Mouse (Mus musculus): ENCODE data around the gene Ferd3l. TPM values are rescaled to one million over a fixed set of nuclear protein-coding genes. Genes with fewer than 3 reads are reported as not detected.

Ferd3l gene
- 0.32 TPM in 1 of 2 replicates, not detected in the other for polyA plus RNA-seq (2014; fragmentation: Nextera tagmentation; extraction: Ambion mirVana)

DNA sequence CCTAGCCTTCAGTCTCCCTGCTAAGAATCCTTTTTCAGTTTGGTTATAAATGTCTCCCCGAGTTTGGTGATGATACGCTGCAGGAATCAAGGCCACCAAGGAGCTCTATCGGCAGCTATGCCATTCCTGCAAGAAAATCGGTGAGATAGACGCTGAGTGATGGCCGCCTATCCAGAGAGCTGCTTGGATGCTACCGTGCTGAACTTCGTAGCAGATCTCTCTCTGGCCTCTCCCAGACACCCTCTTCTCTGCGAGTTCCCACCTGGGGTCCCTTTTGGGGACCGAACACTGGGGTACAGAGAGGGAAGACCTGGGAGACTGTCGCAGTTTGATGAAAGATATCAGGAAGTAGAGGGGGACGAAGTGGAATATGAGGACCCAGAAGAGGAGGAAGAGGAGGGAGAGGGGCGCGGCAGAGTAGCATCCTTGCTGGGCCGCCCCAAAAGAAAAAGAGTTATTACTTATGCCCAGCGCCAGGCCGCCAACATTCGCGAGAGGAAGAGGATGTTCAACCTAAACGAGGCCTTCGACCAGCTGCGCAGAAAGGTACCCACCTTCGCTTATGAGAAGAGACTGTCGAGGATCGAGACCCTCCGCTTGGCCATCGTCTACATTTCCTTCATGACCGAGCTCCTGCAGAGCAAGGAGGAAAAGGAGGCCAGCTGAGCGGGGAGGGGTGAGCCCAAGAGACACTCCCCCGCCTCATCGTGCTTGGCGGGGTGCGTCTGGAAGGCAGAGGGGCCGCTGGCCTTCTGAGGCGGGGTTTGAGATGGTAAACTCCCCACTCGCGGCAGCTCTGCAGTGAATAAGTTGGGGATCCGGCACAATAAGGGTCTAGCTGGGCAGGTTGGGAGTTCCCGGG is at the start of gene Ferd3l:
Gene Ferd3l (plus strand): TSS at position 95 of the 862 bp plus-strand sequence.
- WGBS, result under 1% methylated on average over 39 of the region's 39 CpGs
- Histone ChIP-seq H3K4me1 (replicated peaks; ENCODE audit: control insufficient read depth, insufficient read depth, low read length) (peaks cover 11% of the 10 kb centered on the region; the same call in 1 of the 2 replicates), H3K4me2 (ENCODE audit: low read depth, low read length, severe bottlenecking) (peak within 1 kb of the TSS; percentile 55), H3K27ac (ENCODE audit: low read depth, low read length) (no peak within 1 kb of the TSS), H3K9ac (ENCODE audit: low read length) (no peak within 1 kb of the TSS; the same call in 1 of the 2 replicates), H3K36me3 (ENCODE audit: control insufficient read depth, insufficient read depth, low read length) (no peaks in the 10 kb centered on the region), H3K27me3 (ENCODE audit: control insufficient read depth, insufficient read depth, low read length) (peaks cover 23% of the 10 kb centered on the region), H3K4me3 (ENCODE audit: low read depth, low read length) (peak within 1 kb of the TSS; percentile 21), H3K9me3 (ENCODE audit: control insufficient read depth, low read length) (no peaks in the 10 kb centered on the region)
- peak; percentile 55 for DNase-seq (ENCODE audit: low spot score)
- ATAC-seq (replicated peaks; ENCODE audit: low FRiP score), result 0 out of 2 replicates have a peak, but pooled peaks have one; percentile 21

GRCm38 (mm10) chr12:33893956-33894355 is 34.3 kb upstream of the Ferd3l start:
- DNase-seq (ENCODE audit: low spot score) (no peak), ATAC-seq (replicated peaks; ENCODE audit: low FRiP score) (no peak)
- H3K27me3 ChIP-seq (ENCODE audit: control insufficient read depth, insufficient read depth, low read length), result no peaks in the 10 kb centered on the region
- no peak overlapping the region for H3K27ac ChIP-seq (ENCODE audit: low read depth, low read length)
- H3K9ac ChIP-seq (ENCODE audit: low read length), result no peak overlapping the region
- no peak overlapping the region for H3K4me3 ChIP-seq (ENCODE audit: low read depth, low read length)
- no peak overlapping the region for H3K4me2 ChIP-seq (ENCODE audit: low read depth, low read length, severe bottlenecking)
- 83% methylated on average over 2 of the region's 2 CpGs for WGBS
- H3K4me1 ChIP-seq (replicated peaks; ENCODE audit: control insufficient read depth, insufficient read depth, low read length), result no peaks in the 10 kb centered on the region
- no peaks in the 10 kb centered on the region for H3K36me3 ChIP-seq (ENCODE audit: control insufficient read depth, insufficient read depth, low read length)
- H3K9me3 ChIP-seq (ENCODE audit: control insufficient read depth, low read length), result no peaks in the 10 kb centered on the region

GRCm38 (mm10) chr12:33894621-33895020 is 33.6 kb upstream of the Ferd3l start:
- H3K27me3 ChIP-seq (ENCODE audit: control insufficient read depth, insufficient read depth, low read length), result no peaks in the 10 kb centered on the region
- 74% methylated on average over 1 of the region's 1 CpGs for WGBS
- H3K4me3 ChIP-seq (ENCODE audit: low read depth, low read length), result no peak overlapping the region
- no peaks in the 10 kb centered on the region for H3K36me3 ChIP-seq (ENCODE audit: control insufficient read depth, insufficient read depth, low read length)
- no peak overlapping the region for H3K9ac ChIP-seq (ENCODE audit: low read length)
- ATAC-seq (replicated peaks; ENCODE audit: low FRiP score), result no peak
- no peak for DNase-seq (ENCODE audit: low spot score)
- no peaks in the 10 kb centered on the region for H3K9me3 ChIP-seq (ENCODE audit: control insufficient read depth, low read length)
- no peaks in the 10 kb centered on the region for H3K4me1 ChIP-seq (replicated peaks; ENCODE audit: control insufficient read depth, insufficient read depth, low read length)
- no peak overlapping the region for H3K4me2 ChIP-seq (ENCODE audit: low read depth, low read length, severe bottlenecking)
- no peak overlapping the region for H3K27ac ChIP-seq (ENCODE audit: low read depth, low read length)

GRCm38 (mm10) chr12:33926751-33927150 is 1.5 kb upstream of the Ferd3l start:
- Histone ChIP-seq H3K9me3 (ENCODE audit: control insufficient read depth, low read length) (no peaks in the 10 kb centered on the region), H3K27me3 (ENCODE audit: control insufficient read depth, insufficient read depth, low read length) (peaks cover 23% of the 10 kb centered on the region), H3K36me3 (ENCODE audit: control insufficient read depth, insufficient read depth, low read length) (no peaks in the 10 kb centered on the region), H3K4me2 (ENCODE audit: low read depth, low read length, severe bottlenecking) (no peak overlapping the region), H3K9ac (ENCODE audit: low read length) (no peak overlapping the region), H3K27ac (ENCODE audit: low read depth, low read length) (no peak overlapping the region), H3K4me1 (replicated peaks; ENCODE audit: control insufficient read depth, insufficient read depth, low read length) (peaks cover 11% of the 10 kb centered on the region; the same call in 1 of the 2 replicates), H3K4me3 (ENCODE audit: low read depth, low read length) (no peak overlapping the region)
- 5% methylated on average over 3 of the region's 3 CpGs for WGBS
- ATAC-seq (replicated peaks; ENCODE audit: low FRiP score) (no peak), DNase-seq (ENCODE audit: low spot score) (no peak)

DNA sequence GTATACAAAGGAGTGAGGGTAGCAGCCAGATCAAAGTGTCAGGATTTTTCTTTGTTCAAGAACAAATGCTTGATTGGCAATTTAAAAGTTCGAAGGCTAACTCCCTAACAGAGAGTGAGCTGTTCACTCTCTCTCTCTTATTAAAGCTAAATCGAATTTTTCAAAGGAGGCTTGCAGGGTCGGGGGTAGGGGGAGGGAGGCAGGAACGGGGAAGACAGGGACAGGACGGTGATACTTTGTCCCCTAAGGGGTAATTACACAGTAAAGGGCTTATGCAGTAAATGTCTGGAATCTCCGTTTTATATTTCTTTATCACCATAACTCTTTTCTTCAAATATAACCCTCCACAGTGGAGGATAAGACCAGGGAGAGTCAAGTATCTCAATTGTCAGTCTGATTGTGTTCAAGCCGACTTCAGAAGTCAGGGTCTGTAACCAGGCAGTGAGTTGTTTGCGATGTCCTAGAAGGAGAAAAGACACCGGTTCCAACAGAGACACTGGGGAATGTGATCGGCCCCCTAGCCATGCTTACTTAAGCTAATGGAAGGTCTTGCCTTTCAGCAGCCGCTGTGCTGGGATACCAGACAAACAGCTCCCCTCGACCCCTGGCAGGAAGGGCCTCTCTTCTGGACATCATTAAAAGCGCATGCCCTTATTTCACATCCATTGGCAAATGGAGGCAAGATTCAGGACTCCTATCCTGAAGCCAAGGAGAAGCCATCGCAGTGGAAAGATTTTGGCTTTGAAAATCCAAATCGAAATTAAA is 709 bp upstream of the Ferd3l start:
- 1% methylated on average over 15 of the region's 15 CpGs for WGBS
- DNase-seq (ENCODE audit: low spot score) (peak; percentile 61), ATAC-seq (replicated peaks; ENCODE audit: low FRiP score) (0 out of 2 replicates have a peak, but pooled peaks have one; percentile 46)
- H3K27me3 ChIP-seq (ENCODE audit: control insufficient read depth, insufficient read depth, low read length), result peaks cover 23% of the 10 kb centered on the region
- H3K4me1 ChIP-seq (replicated peaks; ENCODE audit: control insufficient read depth, insufficient read depth, low read length), result peaks cover 11% of the 10 kb centered on the region; the same call in 1 of the 2 replicates
- H3K9me3 ChIP-seq (ENCODE audit: control insufficient read depth, low read length), result no peaks in the 10 kb centered on the region
- peak overlapping the region; percentile 55 for H3K4me2 ChIP-seq (ENCODE audit: low read depth, low read length, severe bottlenecking)
- H3K27ac ChIP-seq (ENCODE audit: low read depth, low read length), result no peak overlapping the region
- no peak overlapping the region; the same call in 1 of the 2 replicates for H3K4me3 ChIP-seq (ENCODE audit: low read depth, low read length)
- H3K9ac ChIP-seq (ENCODE audit: low read length), result no peak overlapping the region
- no peaks in the 10 kb centered on the region for H3K36me3 ChIP-seq (ENCODE audit: control insufficient read depth, insufficient read depth, low read length)

DNA sequence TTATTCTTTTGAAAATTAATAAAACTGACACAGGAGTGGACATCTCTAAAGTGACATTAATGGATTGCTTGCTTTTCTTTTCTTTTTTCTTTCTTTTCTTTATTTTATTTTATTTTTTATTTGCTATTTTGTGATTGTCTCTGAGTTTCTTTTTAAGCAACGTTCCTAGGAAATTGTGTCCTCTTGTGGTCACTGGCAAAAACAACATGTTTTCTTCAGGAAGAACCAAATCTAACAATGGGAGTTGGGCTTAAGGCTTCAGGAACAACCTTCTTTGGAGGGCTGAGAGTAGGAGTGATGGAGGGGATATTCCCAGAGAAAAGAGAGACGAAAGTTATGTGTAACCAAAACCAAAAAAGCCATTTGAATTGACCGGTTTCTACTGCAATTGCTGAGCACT is 24.6 kb downstream of the Ferd3l start:
- Histone ChIP-seq H3K4me3 (ENCODE audit: low read depth, low read length) (no peak overlapping the region), H3K36me3 (ENCODE audit: control insufficient read depth, insufficient read depth, low read length) (no peaks in the 10 kb centered on the region), H3K9me3 (ENCODE audit: control insufficient read depth, low read length) (no peaks in the 10 kb centered on the region), H3K9ac (ENCODE audit: low read length) (no peak overlapping the region), H3K27ac (ENCODE audit: low read depth, low read length) (no peak overlapping the region), H3K4me2 (ENCODE audit: low read depth, low read length, severe bottlenecking) (no peak overlapping the region), H3K27me3 (ENCODE audit: control insufficient read depth, insufficient read depth, low read length) (peaks cover 43% of the 10 kb centered on the region), H3K4me1 (replicated peaks; ENCODE audit: control insufficient read depth, insufficient read depth, low read length) (peaks cover 3% of the 10 kb centered on the region; the same call in 1 of the 2 replicates)
- ATAC-seq (replicated peaks; ENCODE audit: low FRiP score) (no peak), DNase-seq (ENCODE audit: low spot score) (no peak)
- 4% methylated on average over 3 of the region's 3 CpGs for WGBS

DNA sequence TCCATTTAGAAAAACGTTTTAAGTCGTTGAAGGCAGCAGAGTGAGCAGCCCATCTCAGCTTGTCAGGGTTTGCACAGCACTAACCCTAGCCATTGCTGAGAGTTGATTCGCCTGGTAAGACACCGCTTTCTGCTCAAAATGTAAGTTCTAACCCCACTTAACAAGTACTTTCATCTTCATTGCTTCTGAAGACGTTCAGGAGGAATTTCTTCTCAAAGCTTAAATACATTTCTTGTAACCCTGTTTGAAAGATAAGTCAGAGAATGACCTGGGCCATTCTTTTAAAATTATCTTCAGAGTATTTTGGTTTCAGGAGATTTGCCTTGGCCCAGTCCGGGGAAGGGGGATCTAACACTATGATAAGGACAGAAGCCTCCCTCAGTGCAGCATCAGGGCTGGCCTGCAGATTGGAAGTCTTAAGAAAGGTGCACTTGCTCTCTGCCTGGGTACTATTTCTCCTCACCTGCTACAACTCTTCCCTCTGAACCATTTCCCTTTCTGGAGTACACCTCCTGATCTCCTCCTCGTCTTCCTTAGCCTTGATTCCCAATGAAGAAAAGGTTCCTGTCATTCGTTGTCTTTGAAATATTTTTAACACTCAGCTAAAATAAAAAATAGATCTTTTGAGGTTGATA is 26.8 kb downstream of the Ferd3l start:
- no peak overlapping the region for H3K4me2 ChIP-seq (ENCODE audit: low read depth, low read length, severe bottlenecking)
- H3K9me3 ChIP-seq (ENCODE audit: control insufficient read depth, low read length), result no peaks in the 10 kb centered on the region
- WGBS, result 7% methylated on average over 8 of the region's 8 CpGs
- H3K27ac ChIP-seq (ENCODE audit: low read depth, low read length), result no peak overlapping the region
- no peak overlapping the region for H3K9ac ChIP-seq (ENCODE audit: low read length)
- no peak for DNase-seq (ENCODE audit: low spot score)
- H3K4me3 ChIP-seq (ENCODE audit: low read depth, low read length), result no peak overlapping the region
- peaks cover 61% of the 10 kb centered on the region for H3K27me3 ChIP-seq (ENCODE audit: control insufficient read depth, insufficient read depth, low read length)
- H3K4me1 ChIP-seq (replicated peaks; ENCODE audit: control insufficient read depth, insufficient read depth, low read length), result peaks cover 11% of the 10 kb centered on the region; the same call in 1 of the 2 replicates
- no peak for ATAC-seq (replicated peaks; ENCODE audit: low FRiP score)
- no peaks in the 10 kb centered on the region for H3K36me3 ChIP-seq (ENCODE audit: control insufficient read depth, insufficient read depth, low read length)
